Mouse (Mus musculus) layer of hippocampus, postnatal 36 days (tissue): ENCODE results near the gene Gucy1b1. TPM values are rescaled to one million over a fixed set of nuclear protein-coding genes. Genes with fewer than 3 reads are reported as not detected.

ENCODE experiments used
- DNase-seq, 2 experiments: peaks; one replicate each; pipeline ENCODE4 v3.0.0; 2022
- total RNA-seq, 2 experiments: library from RNA; stranded (reverse); gene quantifications; 2 replicates each; pipeline ENCODE4 v1.2.3; 2021

Gucy1b1 gene
- 100 to 1,000 TPM; 105 to 112 TPM for total RNA-seq

DNA sequence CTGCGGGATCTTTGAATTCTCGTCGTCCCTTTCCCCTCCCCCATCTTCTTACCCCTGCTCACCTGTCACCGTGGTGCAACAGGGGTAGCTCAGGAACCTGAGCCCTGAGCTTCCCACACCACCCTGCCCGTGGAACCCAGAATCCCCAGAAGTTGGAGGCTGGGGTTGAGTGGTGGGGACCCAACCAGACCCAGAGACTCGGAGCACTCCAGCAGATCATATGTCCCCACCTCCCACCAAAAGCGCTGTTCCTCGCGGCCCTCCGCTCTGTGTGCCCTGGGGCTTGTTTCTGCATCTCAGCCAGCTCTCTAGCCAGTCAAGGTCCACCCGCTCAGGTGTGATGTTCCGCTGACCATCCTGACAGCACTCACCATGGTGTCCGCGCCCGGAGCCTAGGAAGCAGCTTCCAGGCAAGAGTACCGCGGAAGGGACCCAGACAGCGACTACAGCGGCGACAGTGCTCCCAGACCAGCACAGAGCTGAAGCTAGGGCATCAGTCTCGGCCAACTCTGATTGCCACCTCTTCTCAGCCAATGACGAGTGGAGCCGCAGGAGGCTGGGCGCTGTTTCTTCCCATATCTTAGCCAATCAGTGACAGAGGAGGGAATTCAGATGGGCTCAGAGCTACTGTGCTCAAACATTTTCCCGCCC lies at the start of gene Gucy1b1:
Gene Gucy1b1 (minus strand): TSS at position 489 of the 651 bp plus-strand sequence.
- peak; percentile 83 to 85 for DNase-seq

DNA sequence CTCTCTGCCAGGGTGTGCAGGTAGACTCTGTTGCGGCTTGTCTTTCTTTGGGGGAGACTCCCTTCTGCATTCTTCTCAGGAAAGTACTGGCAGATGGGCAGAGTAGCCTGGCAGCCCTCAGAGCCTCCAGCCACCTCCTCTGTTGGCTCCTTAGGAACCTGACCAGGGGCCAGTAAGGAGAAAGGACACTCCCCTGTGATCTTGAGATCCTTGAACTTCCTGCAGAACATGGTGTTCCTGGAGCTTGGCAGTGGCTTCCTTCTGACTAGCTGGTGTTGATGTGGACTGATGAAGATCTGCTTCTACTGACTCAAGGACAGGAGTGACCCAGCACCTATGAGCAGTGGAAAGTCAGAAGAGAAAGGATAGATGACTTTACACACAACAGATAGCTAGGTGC lies 44.4 kb upstream of the Gucy1b1 start:
- DNase-seq = no peak

DNA sequence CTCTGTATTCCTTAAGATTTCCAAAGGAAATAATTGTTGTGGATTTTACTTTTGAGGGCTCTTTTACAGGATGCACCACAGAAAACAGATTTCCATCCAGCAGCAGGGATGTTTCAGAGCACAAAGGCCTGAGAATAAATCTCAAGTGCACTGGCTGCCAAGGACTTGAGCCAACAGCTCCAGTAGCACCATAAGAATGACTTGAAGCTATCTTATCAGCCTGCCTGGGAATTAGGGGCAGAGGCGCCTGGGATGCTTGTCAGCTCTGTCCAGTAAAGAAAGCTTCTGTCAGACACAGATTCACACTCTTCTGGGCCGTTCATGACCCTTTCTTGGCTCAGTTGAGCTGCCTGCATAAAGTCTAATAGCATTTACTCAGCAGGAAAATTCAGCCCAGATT lies 38.0 kb upstream of the Gucy1b1 start:
- DNase-seq = no peak

DNA sequence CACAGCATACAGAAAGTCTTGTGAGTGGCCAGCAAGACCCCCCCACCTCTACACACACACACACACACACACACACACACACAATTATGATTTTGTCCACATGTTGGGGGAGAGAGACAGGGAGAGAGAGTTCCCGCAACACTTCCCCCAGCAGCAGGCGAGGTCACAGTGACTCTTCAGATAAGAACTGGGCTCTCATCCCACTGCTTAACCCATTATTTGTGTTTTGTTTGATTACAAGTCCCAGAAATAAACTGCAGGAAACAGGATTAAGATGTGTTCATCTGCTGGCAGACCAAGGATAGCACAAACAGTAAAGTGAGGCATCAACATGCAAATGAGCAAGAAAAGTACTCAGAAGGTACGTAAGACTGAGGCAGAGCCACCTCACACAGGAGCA lies 37.5 kb upstream of the Gucy1b1 start:
- DNase-seq = no peak

DNA sequence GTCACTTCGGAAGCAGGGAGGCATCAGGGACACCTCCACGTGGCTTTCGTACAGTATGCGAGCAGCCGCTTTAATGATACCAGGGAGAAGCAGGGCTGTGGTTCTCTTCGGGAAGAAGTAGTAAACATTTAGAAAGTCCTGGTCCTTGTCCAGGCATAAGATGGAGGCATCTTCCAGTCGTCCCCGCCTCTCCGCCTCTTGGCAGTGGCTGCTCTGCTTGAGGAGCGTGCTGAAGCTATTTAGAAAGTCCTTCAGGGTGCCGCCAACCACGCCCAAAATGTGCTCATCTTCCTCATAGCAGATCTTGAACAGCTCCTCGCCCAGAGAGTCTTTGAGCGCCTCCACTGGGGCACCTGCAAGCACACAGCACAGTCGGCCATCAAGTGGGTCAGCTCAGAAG lies 34.5 kb upstream of the Gucy1b1 start:
- no peak for DNase-seq

DNA sequence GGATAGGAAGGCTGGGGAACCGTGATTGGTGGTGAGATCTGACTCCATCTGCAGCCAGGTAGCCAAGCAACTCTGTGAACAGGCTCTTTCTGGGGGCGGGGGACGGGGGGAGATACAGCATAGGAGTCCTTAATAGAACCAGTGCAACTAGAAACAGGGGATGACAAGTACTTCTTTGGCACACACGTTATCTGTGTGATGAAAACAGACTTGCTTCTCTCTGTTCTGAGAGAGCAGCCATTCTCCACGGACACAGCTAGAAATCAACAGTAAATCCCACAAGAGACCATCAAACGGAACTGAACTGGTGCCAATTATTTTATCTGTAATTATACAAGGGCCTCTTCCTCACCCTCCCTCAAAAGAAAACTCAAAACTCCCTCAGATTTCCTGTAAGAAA lies 29.7 kb upstream of the Gucy1b1 start:
- DNase-seq = no peak

DNA sequence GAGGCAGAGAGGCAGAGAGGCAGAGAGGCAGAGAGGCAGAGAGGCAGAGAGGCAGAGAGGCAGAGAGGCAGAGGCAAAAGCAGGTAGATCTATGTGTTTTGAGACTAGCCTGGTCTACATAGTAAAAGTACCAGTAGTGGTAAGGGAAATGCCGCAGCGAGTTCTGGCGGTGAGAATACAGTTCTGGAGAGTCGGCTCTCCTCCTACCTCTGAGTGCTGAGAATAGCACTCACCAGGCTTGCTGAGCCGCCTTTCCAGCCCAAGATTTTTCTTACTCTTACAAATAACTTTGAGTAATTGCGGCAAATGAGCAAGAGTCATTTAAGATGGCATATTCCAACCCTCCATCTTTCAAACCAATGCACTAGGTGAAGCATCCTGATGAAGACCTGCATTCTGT lies 24.6 kb upstream of the Gucy1b1 start:
- no peak for DNase-seq

DNA sequence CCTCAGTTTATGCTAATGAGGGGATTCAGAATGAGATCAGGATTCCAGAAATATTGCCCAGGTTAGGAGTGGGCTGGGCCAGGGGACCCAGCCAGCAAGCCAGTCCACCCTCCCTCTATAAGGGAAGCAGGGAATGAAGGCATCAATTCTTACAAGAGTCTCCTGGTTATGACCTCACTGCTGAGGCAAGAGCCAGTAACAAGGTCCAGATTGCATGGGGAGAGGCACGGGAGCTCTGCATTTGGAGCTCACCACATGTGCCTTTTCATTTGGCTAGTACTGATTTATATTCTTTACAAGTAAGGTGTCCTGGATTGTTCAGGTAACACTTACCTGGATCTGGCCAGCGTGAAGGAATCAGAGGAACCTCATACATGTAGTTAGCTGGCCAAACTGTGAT lies 22.3 kb upstream of the Gucy1b1 start:
- DNase-seq = no peak

DNA sequence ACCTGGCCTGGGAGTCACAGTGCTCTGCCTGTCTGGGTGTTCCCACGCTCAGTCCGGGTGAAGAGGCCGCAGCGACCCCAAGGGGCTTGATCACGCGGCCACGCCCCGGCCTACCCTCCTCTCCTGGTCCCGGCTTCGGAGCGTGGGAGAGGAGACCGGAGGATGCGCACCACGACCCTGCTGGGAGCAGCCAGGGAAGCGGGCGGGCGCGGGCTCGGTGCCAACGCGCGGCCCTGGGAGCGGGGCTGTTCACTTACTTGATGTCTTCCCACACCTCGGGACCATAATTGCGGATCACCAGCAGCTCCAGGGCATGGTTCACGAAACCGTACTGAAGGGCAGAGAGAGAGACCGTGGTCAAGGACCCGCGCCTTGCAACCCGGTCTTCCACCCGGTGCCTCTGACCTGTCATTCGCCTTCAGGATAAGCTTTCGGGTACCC lies 728 bp downstream of the Gucy1b1 start:
- DNase-seq = peak; percentile 76 to 79

DNA sequence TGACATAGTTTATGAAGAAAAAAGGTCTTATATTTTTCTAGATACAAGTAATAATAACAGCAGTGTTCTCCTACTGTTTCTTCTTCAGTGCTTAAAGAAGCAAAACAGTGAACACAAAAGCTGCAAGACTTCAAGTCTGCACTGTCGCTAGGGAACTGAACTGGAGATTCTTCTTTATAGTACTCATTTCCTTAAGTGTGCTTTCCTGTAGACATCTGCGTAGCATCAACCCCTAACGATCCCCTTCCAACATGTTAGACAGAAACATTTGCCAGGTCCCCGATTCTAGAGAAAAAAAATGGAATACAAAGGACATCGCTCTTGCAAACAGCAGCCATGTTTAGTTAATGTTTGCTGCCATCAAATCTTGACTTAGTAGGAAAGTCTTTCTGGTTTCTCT lies 6.7 kb downstream of the Gucy1b1 start:
- DNase-seq = no peak

DNA sequence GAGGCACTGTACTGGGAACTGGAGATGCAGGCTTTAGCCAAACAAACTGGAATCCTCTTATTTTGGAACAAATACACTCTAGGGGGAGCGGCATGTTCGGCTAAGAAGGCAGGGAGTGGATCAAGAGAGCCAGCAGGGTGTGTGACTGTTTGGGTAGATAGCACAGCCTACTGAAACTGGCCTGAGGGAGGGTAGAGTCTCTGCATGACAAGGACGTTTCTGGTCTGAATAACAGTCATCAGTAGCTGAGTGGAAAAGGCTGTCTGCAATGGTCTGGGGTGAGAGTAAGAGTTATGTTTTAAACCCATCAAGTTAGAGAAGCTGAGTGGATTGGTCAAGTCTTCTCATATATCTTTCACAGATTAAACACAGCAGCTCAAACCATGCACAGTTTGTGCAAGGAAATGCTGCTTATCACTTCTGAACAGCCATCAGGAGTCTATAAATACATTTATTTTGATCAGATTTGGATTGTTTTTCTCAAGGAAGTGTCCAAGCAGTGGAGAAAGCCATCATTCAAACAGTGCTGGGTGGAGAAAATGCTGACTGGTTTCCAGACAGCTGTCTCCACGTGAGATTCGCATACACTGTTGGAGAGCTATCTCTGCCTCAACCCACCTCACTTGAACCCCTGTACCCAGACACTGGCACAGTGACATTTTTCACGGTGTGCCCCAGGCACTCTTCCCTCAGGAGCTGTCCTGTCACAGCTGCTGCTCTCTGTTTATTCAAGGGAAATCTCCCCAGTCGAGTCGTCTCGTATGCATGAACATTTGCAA lies 12.9 kb downstream of the Gucy1b1 start:
- DNase-seq = no peak

DNA sequence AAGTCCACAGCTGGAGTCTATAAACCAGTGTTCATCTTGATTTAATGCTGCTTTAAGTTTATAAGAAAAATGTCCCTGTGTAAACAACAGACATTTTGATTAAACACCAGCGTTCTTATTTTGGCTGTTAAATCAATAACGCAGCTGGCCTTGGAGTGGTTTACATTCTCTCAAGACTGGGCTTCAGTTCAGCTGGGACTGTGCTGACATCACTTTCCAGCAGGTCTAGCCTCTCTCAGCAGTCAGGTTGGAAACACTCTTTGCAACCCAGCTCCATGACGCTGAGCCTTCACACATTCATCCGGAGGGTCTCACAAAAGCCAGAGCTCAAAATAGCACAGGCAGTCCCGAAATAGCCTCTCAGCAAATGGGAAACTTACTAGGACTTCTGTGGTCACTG lies 17.3 kb downstream of the Gucy1b1 start:
- no peak for DNase-seq

DNA sequence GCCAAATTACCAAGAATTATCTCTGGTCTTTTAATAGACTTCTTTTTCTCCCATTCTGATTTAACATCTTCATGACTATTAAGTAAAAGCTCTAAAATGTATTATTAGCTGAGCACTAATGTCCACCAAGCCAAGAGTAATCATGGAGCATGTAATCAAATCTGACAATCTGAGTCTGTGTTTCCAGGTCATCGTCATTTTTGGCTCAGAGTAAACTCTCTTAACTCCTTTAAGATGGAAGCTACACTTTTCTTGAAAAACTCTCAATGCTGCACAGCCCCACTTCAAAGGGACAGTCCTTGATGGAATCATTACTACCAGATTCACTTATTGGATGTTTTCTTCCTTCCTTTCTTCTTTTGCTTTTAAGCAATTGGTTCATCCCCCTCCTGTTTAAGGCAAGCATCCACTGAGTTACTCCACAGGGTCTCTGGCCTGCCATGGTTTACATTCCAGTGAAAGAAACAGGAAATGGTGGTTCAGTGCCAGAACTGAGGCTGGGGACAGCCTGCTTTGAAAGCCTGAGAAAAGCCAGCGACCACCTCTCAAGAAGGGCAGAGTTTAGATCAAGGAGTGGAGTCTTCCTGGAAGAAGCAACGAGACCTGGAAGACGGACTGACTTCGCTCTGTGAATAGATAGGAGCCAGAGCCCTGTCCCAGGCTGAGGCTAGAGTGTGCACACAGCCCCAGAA lies 20.1 kb downstream of the Gucy1b1 start:
- DNase-seq = no peak

DNA sequence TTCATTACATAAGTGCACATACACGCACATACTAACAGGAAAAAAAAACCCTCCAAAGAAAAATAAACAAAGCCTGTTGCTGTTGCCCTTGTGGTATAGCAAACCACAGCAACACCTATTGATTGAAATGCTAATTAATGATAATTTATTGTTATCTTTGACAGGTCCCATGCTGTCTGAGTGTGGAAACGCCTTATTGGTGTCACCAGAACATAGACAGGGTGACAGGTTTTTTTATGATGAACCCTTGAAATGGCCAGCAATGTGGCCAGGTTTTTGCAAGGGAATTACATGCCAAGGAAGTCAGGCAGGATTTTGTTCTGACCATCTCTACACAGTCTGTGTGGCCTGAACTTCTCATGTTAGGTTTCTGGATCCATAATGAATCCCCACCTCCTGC lies 22.5 kb downstream of the Gucy1b1 start:
- DNase-seq = no peak

DNA sequence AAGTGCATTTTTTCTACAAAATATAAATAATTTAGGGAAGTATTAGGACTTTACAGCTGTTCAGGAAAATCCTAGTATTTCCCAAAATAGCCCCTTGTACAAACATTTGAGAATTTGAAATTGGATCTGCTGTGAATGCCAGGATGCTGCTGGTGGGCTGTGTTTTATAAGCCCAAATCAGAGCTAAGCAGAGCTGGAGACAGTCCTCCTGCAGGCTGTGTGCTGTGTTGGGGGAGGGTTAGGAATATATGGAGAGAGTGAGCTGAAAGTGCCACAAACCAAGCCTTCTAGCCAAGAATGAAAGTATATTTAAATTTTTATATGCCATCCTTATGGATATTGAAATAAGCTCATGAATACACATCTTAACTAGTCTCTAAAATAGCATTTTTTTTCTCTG lies 23.0 kb downstream of the Gucy1b1 start:
- no peak for DNase-seq

DNA sequence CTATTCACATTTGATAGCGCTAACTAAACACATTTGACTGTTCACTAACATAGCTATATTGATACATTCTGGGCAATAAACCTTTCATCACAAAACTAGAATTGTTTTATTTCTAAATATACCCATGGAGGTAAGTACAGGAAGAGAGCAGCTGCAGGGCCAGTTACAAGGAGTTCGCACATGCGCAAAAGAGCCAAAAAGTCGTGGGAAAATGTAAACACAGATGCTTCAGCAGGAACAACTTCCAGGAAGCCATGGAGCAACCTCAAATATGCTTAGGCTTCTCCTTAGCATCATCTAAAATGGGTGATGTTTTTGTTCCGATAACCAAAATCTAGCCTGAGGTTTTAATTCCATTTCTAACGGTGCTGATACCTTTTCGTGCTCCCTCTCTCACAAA lies 25.8 kb downstream of the Gucy1b1 start:
- no peak for DNase-seq

DNA sequence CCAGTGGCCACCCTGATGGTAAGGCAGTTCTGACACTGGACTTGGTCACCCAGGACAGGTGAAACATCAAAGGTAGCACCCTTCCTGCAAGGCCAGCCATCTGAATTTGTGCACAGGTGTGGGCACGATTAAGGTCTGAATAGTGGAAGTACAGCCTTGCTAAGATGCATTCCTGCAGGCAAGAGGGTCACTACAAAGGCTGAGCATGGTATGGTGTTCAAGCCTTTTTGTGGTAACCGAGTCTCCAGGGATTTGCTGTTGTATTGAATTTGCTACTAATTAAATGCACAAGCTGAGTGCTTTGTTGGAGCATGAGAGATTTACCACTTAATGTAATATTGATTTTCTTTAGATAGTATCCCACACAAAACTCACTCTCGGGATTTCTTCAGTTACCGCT lies 26.4 kb downstream of the Gucy1b1 start:
- DNase-seq = no peak

DNA sequence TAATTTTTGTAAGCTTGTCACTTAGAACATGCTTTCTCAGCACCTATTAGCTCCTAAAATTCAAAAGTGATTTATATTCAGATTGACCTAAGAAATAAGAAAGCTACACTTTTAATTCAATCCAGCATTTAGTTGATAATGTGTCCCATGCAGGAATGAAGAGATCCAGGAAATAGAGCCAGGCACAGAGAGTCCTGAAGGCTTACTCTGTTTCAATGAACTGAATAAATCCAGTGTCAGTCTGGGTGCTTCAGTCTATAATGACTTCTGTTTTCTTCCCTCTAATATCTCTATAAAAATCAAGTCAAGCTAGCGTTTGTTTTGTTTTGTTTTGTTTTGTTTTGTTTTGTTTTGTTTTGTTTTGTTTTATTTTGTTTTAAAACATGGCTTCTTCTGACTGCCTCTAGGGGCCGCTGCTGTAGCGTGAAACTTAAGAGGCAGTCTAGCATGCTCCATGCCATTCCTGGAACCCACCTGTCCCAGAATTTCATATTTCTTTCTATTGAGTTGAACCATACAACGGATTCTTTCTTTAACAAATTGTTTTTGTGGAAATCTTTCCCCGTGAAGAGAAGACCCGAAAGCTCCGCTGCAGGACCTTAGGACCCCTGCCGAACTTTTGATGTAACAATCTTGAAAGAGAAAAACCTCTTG lies 27.3 kb downstream of the Gucy1b1 start:
- DNase-seq = peak in 1 of 2 experiments; percentile 24

DNA sequence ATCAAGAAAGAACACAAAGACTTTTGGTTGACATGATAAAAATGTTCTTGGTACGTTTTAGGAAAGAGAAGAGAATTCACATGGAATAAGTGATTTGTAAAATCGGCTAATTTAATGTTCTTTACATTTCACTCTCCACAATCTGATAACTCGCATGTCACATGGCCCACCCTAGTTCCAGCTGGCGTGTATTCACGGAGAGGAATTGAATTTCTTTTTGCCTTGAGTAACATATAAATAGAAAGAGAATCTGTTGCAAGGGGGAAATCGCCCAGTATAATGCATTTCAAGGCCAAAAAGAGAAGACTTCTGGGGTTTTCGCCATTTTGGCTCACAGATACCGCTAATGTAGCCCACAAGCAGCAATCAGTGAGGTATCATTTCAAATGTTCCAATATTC lies 28.4 kb downstream of the Gucy1b1 start:
- DNase-seq = no peak

DNA sequence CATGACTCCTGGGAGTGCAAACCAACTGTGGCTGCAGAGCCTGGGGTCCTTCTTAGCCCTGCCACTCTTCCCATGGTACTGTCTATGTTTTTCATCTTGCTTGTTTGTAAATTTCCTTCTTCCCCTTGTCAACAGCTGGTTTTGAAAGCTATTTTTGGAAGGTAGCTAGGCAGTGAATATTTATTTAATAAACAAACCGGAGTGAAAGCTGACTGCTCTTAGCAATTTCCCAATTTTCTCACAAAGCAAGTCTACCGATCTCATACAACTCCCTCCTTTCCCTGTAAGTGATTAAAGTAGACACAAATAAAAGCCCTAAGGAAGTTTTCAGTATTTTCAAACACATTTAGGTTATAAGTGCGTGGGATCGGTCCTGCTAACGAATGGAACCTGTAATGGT lies 29.6 kb downstream of the Gucy1b1 start:
- DNase-seq = no peak

DNA sequence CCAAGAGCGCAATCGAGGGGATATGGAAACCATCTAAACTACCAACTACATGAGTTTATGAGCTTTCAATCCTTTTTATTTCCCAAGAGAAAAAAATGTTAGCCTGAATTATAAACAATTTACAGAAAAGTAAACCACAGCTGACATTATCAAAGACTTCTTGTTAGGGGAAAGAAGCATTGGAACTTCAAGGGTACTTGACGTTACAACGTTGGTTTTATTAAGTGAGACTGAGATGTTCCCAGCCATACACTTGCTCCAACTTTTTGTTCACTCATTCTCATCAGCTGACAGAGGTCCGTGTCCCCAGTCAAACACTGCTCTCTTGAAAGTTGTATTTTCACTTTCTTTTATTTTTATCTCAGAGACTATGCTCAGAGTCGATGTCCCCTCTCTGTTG lies 30.8 kb downstream of the Gucy1b1 start:
- DNase-seq = no peak

DNA sequence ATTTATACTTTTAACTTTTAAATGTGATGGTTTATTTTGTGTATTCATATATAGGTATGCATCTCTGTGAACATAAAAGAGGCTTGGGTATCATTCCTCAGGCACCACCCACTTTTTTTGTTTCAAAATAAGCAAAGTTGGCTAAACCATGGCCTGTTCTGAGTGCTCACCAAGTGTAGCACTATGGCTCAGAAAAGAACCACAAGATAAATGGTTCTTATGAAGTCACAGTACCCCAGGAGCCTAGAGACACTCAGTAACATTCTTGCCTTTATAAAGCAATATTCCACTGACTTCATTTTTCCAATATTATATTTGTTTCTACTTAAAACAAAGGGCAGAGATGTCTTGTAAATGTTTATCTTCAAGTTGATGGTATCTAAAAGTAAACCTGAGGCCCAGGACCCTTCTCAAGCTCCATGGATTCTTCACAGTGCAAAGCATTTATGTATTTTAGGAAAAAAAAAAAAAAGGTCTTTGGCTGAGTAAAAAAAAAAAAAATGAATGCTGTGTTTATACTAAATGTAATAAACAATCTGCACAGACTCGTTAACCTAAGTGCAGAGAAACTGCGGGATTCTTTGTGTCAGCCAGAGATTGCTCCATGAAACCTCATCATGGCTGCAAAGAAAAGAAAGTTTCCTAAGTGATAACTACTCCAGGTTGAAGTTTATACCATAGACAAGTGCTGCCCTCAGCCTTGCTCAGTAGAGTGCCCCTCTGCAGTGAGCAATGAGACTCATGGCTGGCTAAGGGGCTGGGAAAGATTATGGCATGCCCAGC lies 38.0 kb downstream of the Gucy1b1 start:
- no peak for DNase-seq
